16 mouse cellular contexts compared by ENCODE assay signal in the genomic region with DNA sequence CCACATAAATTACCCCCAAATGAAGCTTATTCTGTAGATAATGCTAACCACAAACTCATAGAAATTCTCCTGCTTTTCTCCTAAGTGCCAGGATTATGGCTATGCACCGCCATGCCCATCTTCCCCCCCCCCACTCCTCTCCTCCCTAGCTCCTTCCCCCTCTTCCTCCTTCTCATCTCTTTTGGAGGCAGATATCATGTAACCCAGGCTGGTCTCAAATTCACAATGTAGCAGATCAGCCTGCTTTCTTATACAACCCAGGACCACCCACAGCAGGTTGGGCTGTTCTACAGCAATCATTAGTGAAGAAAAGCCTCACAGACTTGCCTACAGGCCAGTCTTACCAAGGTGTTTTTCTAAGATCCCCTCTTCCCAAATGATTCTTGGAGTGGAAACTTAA.
"Had no signal": no experiment of that assay in that cellular context is flagged by ENCODE, and none has a peak within 500 bp of the region (broad histone marks: within the 10 kb centered on the region; RNA-seq: fewer than 3 reads in every experiment).

No protein-coding gene starts in this region.

- H3K27ac ChIP-seq: left cerebral cortex, adult 2 months; liver, embryonic 13.5 days; midbrain, embryonic 12.5 days; neural tube, embryonic 13.5 days had no signal

- H3K27me3 ChIP-seq: liver, embryonic 13.5 days; midbrain, embryonic 12.5 days; neural tube, embryonic 13.5 days had no signal

- H3K4me1 ChIP-seq: midbrain, embryonic 12.5 days had no signal

- H3K4me3 ChIP-seq: left cerebral cortex, adult 2 months; liver, embryonic 13.5 days; midbrain, embryonic 12.5 days; myocyte; neural tube, embryonic 13.5 days had no signal

- H3K4me2 ChIP-seq: liver, embryonic 13.5 days; midbrain, embryonic 12.5 days; neural tube, embryonic 13.5 days had no signal

- ATAC-seq: intestine, embryonic 16.5 days; midbrain, embryonic 16.5 days had no signal

- H3K36me3 ChIP-seq: liver, embryonic 13.5 days; midbrain, embryonic 12.5 days; neural tube, embryonic 13.5 days had no signal

- H3K9me3 ChIP-seq: liver, embryonic 13.5 days; midbrain, embryonic 12.5 days; neural tube, embryonic 13.5 days had no signal

- DNase-seq: kidney, adult 8-10 months; kidney, postnatal 14 days; layer of hippocampus, postnatal 36 days; liver, embryonic 13.5 days; lung, adult 2 months; lung, postnatal 14 days; lung, postnatal 4 days; retina, postnatal 1 day; thymus, adult 18-20 months; thymus, postnatal 36 days had no signal

- H3K9ac ChIP-seq: liver, embryonic 13.5 days; midbrain, embryonic 12.5 days; neural tube, embryonic 13.5 days had no signal
